In the genomic region with DNA sequence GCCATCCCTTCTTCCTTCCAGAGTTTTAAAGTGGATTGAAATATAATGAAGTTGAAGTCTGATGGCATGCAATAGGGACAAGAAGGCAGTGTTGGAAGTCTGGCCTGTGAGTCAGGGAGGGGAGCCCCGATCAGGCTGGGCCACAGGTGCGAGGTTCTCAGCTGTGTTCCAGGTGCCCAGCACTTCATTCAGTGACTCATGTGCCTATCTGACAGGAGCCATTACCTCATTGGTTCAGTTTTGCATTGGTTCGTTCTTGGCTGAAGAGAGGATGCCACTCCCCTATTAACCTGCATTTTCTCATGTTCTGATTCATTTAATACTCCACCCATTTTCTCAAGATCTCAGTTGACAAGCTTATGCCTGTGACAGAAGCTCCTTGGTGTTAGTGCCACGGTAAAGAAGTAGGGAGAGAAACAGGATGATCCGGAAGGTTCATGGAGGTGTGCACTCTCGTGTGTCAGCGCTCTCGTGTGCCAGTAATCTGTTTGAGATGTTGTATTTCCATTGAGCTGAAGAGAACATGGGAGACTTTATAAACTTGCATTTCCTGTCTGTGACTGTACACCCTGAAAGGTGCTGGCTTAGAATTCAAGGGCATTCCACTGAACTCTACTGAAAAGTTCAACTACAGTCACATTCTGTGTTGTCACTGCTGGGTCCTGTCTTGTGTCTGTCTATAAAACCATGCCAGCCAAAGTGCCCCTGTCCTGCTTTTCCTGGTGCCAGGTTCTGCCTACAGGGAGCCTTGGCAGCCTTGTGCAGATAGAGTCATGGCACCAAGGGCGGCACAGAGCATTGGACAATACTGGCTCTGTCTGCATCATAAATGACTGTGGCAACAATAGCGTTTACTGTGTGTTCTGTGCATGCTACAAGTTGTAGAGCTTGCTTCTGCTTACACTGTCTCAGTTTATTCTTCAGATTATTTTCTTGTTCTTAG, we compare ENCODE assay signal across 9 mouse cellular contexts. TPM values are rescaled to one million over a fixed set of nuclear protein-coding genes. Genes with fewer than 3 reads are reported as not detected.
A peak's percentile ranks its signal among the peaks of the same experiment; 100 is the strongest.
DNase-seq lines count a peak whose midpoint lies in the region; ATAC-seq and TF ChIP-seq lines count a peak whose summit lies in the region.
"Had no signal": no experiment of that assay in that cellular context is flagged by ENCODE, and none has a peak within 500 bp of the region (broad histone marks: within the 10 kb centered on the region; RNA-seq: fewer than 3 reads in every experiment).

No protein-coding gene starts in this region.

- TF ChIP-seq CTCF in small intestine, adult 2 months (IDR thresholded peaks at IDR 0.05; ENCODE audit: extremely low read depth, insufficient read length, insufficient replicate concordance, low read depth, low read length), result no peak

- no peaks in the 10 kb centered on the region for H3K9me3 ChIP-seq in forebrain, embryonic 12.5 days
- H3K9me3 ChIP-seq in forebrain, embryonic 10.5 days, result no peaks in the 10 kb centered on the region
- no peaks in the 10 kb centered on the region for H3K9me3 ChIP-seq in midbrain, embryonic 12.5 days
- no peaks in the 10 kb centered on the region for H3K9me3 ChIP-seq in midbrain, embryonic 10.5 days (replicated peaks)

- no peak overlapping the region for H3K9ac ChIP-seq in forebrain, embryonic 12.5 days
- no peak overlapping the region for H3K9ac ChIP-seq in midbrain, embryonic 12.5 days (replicated peaks)

- intact Hi-C loops in gastrocnemius, postnatal 36 days (cut with DNase I), result no loop called here

- no peak for ATAC-seq in forebrain, embryonic 12.5 days (ENCODE audit: low FRiP score)
- no peak for ATAC-seq in midbrain, embryonic 12.5 days (ENCODE audit: low FRiP score, low read depth)
- no peak for ATAC-seq in megakaryocyte progenitor cell, adult 5-6 weeks (replicated peaks; ENCODE audit: poor library complexity)

- 72% methylated on average over 10 of the region's 10 CpGs for WGBS in forebrain, embryonic 12.5 days
- 84% methylated on average over 10 of the region's 10 CpGs for WGBS in forebrain, embryonic 10.5 days
- 78% methylated on average over 10 of the region's 10 CpGs for WGBS in midbrain, embryonic 12.5 days
- WGBS in midbrain, embryonic 10.5 days, result 89% methylated on average over 10 of the region's 10 CpGs
- WGBS in small intestine, adult 2 months, result 35% methylated on average over 10 of the region's 10 CpGs

- H3K27me3 ChIP-seq in forebrain, embryonic 12.5 days, result no peaks in the 10 kb centered on the region
- H3K27me3 ChIP-seq in forebrain, embryonic 10.5 days (ENCODE audit: poor library complexity, severe bottlenecking), result no peaks in the 10 kb centered on the region
- H3K27me3 ChIP-seq in midbrain, embryonic 12.5 days, result no peaks in the 10 kb centered on the region
- no peaks in the 10 kb centered on the region for H3K27me3 ChIP-seq in midbrain, embryonic 10.5 days (ENCODE audit: low read depth, poor library complexity, severe bottlenecking)
- H3K27me3 ChIP-seq in small intestine, adult 2 months (ENCODE audit: control insufficient read depth, insufficient read depth, low read length), result no peaks in the 10 kb centered on the region

- peak overlapping the region; percentile 85 for H3K27ac ChIP-seq in forebrain, embryonic 12.5 days
- H3K27ac ChIP-seq in forebrain, embryonic 10.5 days, result no peak overlapping the region
- peak overlapping the region; percentile 58; the same call in 1 of the 2 replicates for H3K27ac ChIP-seq in midbrain, embryonic 12.5 days (replicated peaks)
- H3K27ac ChIP-seq in midbrain, embryonic 10.5 days (replicated peaks), result no peak overlapping the region
- 0 out of 2 replicates have a peak overlapping the region, but pooled peaks have one; percentile 9 for H3K27ac ChIP-seq in small intestine, adult 2 months (ENCODE audit: insufficient read depth, low read depth, low read length)
- H3K27ac ChIP-seq: kidney, postnatal 0 days had no signal

- no peak for TF ChIP-seq POLR2A in small intestine, adult 2 months (IDR thresholded peaks at IDR 0.05; ENCODE audit: low read depth, low read length)

- peak overlapping the region; percentile 38; the same call in 1 of the 2 replicates for H3K4me2 ChIP-seq in forebrain, embryonic 12.5 days
- H3K4me2 ChIP-seq in midbrain, embryonic 12.5 days (replicated peaks), result no peak overlapping the region

- H3K4me1 ChIP-seq in forebrain, embryonic 12.5 days, result peaks cover 95% of the 10 kb centered on the region
- peaks cover 98% of the 10 kb centered on the region for H3K4me1 ChIP-seq in forebrain, embryonic 10.5 days
- H3K4me1 ChIP-seq in midbrain, embryonic 12.5 days, result peaks cover 97% of the 10 kb centered on the region
- H3K4me1 ChIP-seq in midbrain, embryonic 10.5 days, result peaks cover 90% of the 10 kb centered on the region
- peaks cover 25% of the 10 kb centered on the region for H3K4me1 ChIP-seq in small intestine, adult 2 months (ENCODE audit: control insufficient read depth, insufficient read depth, insufficient read length, low read length)

- H3K36me3 ChIP-seq in forebrain, embryonic 12.5 days (replicated peaks), result no peaks in the 10 kb centered on the region
- peaks cover 9% of the 10 kb centered on the region for H3K36me3 ChIP-seq in forebrain, embryonic 10.5 days (replicated peaks)
- no peaks in the 10 kb centered on the region for H3K36me3 ChIP-seq in midbrain, embryonic 12.5 days
- H3K36me3 ChIP-seq in midbrain, embryonic 10.5 days, result peaks cover 7% of the 10 kb centered on the region; the same call in 1 of the 2 replicates
- H3K36me3 ChIP-seq in small intestine, adult 2 months (ENCODE audit: control insufficient read depth, insufficient read depth, low read length), result no peaks in the 10 kb centered on the region

- no peak overlapping the region for H3K4me3 ChIP-seq in forebrain, embryonic 12.5 days (replicated peaks)
- H3K4me3 ChIP-seq in forebrain, embryonic 10.5 days, result no peak overlapping the region
- H3K4me3 ChIP-seq in midbrain, embryonic 12.5 days, result no peak overlapping the region
- H3K4me3 ChIP-seq in midbrain, embryonic 10.5 days, result no peak overlapping the region
- H3K4me3 ChIP-seq in small intestine, adult 2 months (ENCODE audit: low read depth, low read length), result no peak overlapping the region

- DNase-seq in forebrain, embryonic 10.5 days (ENCODE audit: extremely low spot score, low spot score), result no peak
- DNase-seq in midbrain, embryonic 10.5 days (ENCODE audit: low spot score), result no peak
- DNase-seq in gonadal fat pad, adult 2 months (ENCODE audit: low read depth), result peak; percentile 64
- no peak for DNase-seq in gastrocnemius, postnatal 36 days

RNA-seq across cellular contexts. Expression of a gene that starts 40.8 kb away (rescaled TPM):
- polyA plus RNA-seq in forebrain, embryonic 12.5 days (2016; fragmentation: Nextera tagmentation; extraction: Ambion mirVana), result 55.9 and 73.9 TPM in 2 replicates
- polyA plus RNA-seq in forebrain, embryonic 10.5 days (2016; fragmentation: Nextera tagmentation; extraction: Ambion mirVana), result 28.3 and 31.0 TPM in 2 replicates
- 68.8 and 71.5 TPM in 2 replicates for polyA plus RNA-seq in midbrain, embryonic 12.5 days (2016; fragmentation: Nextera tagmentation; extraction: Ambion mirVana)
- polyA plus RNA-seq in midbrain, embryonic 10.5 days (2016; fragmentation: Nextera tagmentation; extraction: Ambion mirVana), result 25.1 and 37.8 TPM in 2 replicates
- polyA plus RNA-seq in gonadal fat pad, adult 2 months (2012; rRNA removed), result 70.9 and 88.8 TPM in 2 replicates
- polyA plus RNA-seq in small intestine, adult 2 months (2012; rRNA removed), result 16.7 and 41.0 TPM in 2 replicates
- total RNA-seq in megakaryocyte progenitor cell, adult 5-6 weeks (2015), result 13.3 and 19.2 TPM in 2 replicates
- 42.5 and 66.7 TPM in 2 replicates for total RNA-seq in megakaryocyte progenitor cell, adult 5-6 weeks (2017)
- total RNA-seq in gastrocnemius, postnatal 36 days (2021), result 10 to 100 TPM; 26.0 to 30.9 TPM

Comparison
In these comparisons a context has a peak if more than half of its experiments do, and no peak if none do; other contexts are left out.
1. H3K27ac ChIP-seq: peak in forebrain, embryonic 12.5 days (single experiment), midbrain, embryonic 12.5 days (single experiment) and small intestine, adult 2 months (single experiment); none in forebrain, embryonic 10.5 days (single experiment) and midbrain, embryonic 10.5 days (single experiment).